Mouse (Mus musculus): ENCODE measurements at regions not wholly inside any gene's neighbourhood (a gene's known extent, or its start where the extent isn't known, plus 50 kb on each side); places are given as distances from the start of the nearest gene placed in this dataset.

GRCm38 (mm10) chr8:114030141-114030540 is 103.2 kb upstream of the Nudt7 start:
- in situ Hi-C loops (cut with MboI, MseI) = loop anchor here (25.0 kb wide), 1 partner anchor 993 kb away; no protein-coding TSS in a partner anchor

DNA sequence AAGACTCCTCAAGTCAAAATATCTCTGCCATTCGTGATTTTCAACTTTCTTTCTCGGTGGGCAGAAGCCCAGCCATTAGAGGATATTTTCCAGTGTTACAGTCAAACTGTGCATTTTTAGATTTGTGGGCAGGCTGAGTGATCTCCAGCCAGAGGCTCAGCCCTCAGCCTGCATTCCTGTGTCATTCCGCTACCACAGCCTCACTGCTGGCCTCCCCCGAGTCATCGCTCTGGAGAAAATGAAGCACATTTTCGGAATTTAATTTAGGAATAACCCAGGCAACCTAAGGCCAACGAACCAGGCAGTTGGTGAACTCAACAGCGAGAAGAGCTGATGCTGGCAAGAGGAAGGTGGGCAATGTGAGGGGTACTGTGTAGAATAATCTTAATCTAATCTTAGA is 80.9 kb upstream of the Nudt7 start:
- in situ Hi-C loops (cut with MboI, MseI) = no loop called here

DNA sequence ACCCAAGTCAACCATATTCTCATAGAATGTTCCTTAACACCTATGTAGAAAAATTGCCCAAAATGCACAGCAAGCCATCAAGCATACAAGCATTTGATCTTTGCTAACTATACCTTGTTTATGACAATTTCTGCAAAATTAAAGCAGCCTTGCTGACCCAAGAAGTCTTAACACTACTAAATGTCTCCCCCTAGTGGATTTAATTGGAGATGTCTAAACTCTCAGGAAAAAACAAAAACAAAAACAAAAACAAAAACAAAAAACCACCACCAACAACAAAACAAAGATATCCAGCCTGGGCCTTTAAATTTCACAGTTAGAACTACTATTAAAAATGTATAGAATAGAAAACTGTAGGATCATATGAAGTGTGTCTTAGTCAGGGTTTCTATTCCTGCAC is 69.8 kb upstream of the Nudt7 start:
- in situ Hi-C loops (cut with MboI, MseI) = no loop called here

GRCm38 (mm10) chr8:114072330-114072729 is 61.0 kb upstream of the Nudt7 start:
- in situ Hi-C loops (cut with MboI, MseI) = no loop called here

DNA sequence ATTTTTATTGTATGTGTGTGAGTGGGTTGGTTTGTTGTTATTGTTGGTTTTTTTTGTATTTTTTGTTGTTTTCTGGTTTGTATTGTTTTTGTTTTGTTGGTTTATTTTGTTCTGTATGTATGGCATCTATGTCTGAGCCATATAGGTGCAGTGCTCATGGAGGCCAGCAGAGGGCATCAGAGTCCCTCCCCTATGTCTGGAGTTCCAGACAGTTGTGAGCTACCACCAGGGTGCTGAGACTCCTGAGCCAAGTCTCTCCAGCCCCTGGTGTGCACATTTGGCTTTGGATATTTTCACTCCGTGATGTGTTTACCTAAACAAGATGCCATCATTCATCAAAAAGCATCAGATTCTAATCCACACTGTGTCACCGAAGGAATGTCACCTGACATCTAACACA is 59.2 kb upstream of the Nudt7 start:
- in situ Hi-C loops (cut with MboI, MseI) = no loop called here

GRCm38 (mm10) chr8:114076701-114077100 is 56.7 kb upstream of the Nudt7 start:
- in situ Hi-C loops (cut with MboI, MseI) = loop anchor here (5.0 kb wide), 1 partner anchor 361 kb away; the partner anchor contains the start of gene Wwox

GRCm38 (mm10) chr8:114081049-114081756 is 52.2 kb upstream of the Nudt7 start:
- in situ Hi-C loops (cut with MboI, MseI) = loop anchor here (5.0 kb wide), 1 partner anchor 286 kb away; no protein-coding TSS in a partner anchor

DNA sequence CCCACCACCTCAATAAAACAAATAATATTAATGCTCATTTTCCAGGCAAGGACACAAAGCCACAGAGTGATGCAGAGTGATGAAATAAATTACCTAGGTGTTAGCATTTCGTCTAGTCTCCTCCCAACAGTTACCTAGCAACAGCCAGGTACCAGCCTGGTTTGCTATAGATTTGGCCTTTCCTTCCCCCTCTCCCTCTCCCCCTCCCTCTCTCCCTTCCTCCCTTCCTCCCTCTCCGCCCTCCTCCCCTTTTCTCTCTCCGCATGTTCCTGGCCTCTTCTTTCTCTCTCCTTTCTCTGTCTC is 51.6 kb upstream of the Nudt7 start:
- in situ Hi-C loops (cut with MboI, MseI) = loop anchor here (5.0 kb wide), 1 partner anchor 286 kb away; no protein-coding TSS in a partner anchor

All from T-helper 2 cell (primary cell).